In genomic region chr2:59308055-59308454, GRCm38 (mm10) we compare ENCODE assay signal across 21 mouse cellular contexts.
DNase-seq lines count a peak whose midpoint lies in the region; ATAC-seq and TF ChIP-seq lines count a peak whose summit lies in the region.
"Had no signal": no experiment of that assay in that cellular context is flagged by ENCODE, and none has a peak within 500 bp of the region (broad histone marks: within the 10 kb centered on the region; RNA-seq: fewer than 3 reads in every experiment).

No protein-coding gene starts in this region.

- no peak for TF ChIP-seq CTCF in hindbrain, postnatal 0 days (IDR thresholded peaks at IDR 0.05; ENCODE audit: low read depth)
- no peak for TF ChIP-seq CTCF in E14TG2a.4 (conservative IDR thresholded peaks at IDR 0.05; ENCODE audit: low read length)

- no peak overlapping the region for H3K27ac ChIP-seq in hindbrain, embryonic 13.5 days
- no peak overlapping the region for H3K27ac ChIP-seq in hindbrain, postnatal 0 days
- no peak overlapping the region for H3K27ac ChIP-seq in lung, embryonic 15.5 days
- H3K27ac ChIP-seq: forebrain, embryonic 15.5 days; heart, embryonic 13.5 days; intestine, embryonic 15.5 days; left cerebral cortex, adult 2 months; limb, embryonic 10.5 days; midbrain, embryonic 13.5 days had no signal

- no peaks in the 10 kb centered on the region for H3K9me3 ChIP-seq in hindbrain, embryonic 13.5 days
- H3K9me3 ChIP-seq in hindbrain, postnatal 0 days (ENCODE audit: low read length), result no peaks in the 10 kb centered on the region
- H3K9me3 ChIP-seq in lung, embryonic 15.5 days, result no peaks in the 10 kb centered on the region
- H3K9me3 ChIP-seq in E14TG2a.4 (ENCODE audit: low read length), result no peaks in the 10 kb centered on the region
- H3K9me3 ChIP-seq: forebrain, embryonic 15.5 days; heart, embryonic 13.5 days; intestine, embryonic 15.5 days; limb, embryonic 10.5 days; midbrain, embryonic 13.5 days had no signal

- no peak for DNase-seq in hindbrain, postnatal 0 days (ENCODE audit: low spot score)
- no peak for DNase-seq in lung, adult 18-20 months
- peak; percentile 33 for DNase-seq in R1 (ENCODE audit: low read depth, low spot score)
- DNase-seq in left cerebral cortex, postnatal 4 days, result no peak
- DNase-seq: adrenal gland, postnatal 36 days; cerebellum, adult 9-10 months; heart, postnatal 36 days; layer of hippocampus, adult 9-11 months; liver; lung, postnatal 10 days; thymus, adult 18-20 months; thymus, postnatal 36 days had no signal

- H3K4me3 ChIP-seq in hindbrain, embryonic 13.5 days, result no peak overlapping the region
- H3K4me3 ChIP-seq in hindbrain, postnatal 0 days (ENCODE audit: low read length), result no peak overlapping the region
- no peak overlapping the region for H3K4me3 ChIP-seq in lung, embryonic 15.5 days
- 0 out of 2 replicates have a peak overlapping the region, but pooled peaks have one; percentile 37 for H3K4me3 ChIP-seq in E14TG2a.4 (replicated peaks; ENCODE audit: low read length)
- H3K4me3 ChIP-seq: forebrain, embryonic 15.5 days; heart, embryonic 13.5 days; intestine, embryonic 15.5 days; left cerebral cortex, adult 2 months; limb, embryonic 10.5 days; midbrain, embryonic 13.5 days had no signal

- no peaks in the 10 kb centered on the region for H3K27me3 ChIP-seq in hindbrain, embryonic 13.5 days
- no peaks in the 10 kb centered on the region for H3K27me3 ChIP-seq in hindbrain, postnatal 0 days (ENCODE audit: insufficient read depth, low read length)
- no peaks in the 10 kb centered on the region for H3K27me3 ChIP-seq in lung, embryonic 15.5 days
- no peaks in the 10 kb centered on the region for H3K27me3 ChIP-seq in E14TG2a.4 (ENCODE audit: insufficient read depth, low read length)
- H3K27me3 ChIP-seq: forebrain, embryonic 15.5 days; heart, embryonic 13.5 days; intestine, embryonic 15.5 days; midbrain, embryonic 13.5 days had no signal

- H3K9ac ChIP-seq in hindbrain, embryonic 13.5 days, result no peak overlapping the region
- H3K9ac ChIP-seq in hindbrain, postnatal 0 days (replicated peaks; ENCODE audit: low read length), result no peak overlapping the region
- no peak overlapping the region for H3K9ac ChIP-seq in lung, embryonic 15.5 days
- H3K9ac ChIP-seq: forebrain, embryonic 15.5 days; heart, embryonic 13.5 days; intestine, embryonic 15.5 days; midbrain, embryonic 13.5 days had no signal

- H3K4me2 ChIP-seq in hindbrain, embryonic 13.5 days, result no peak overlapping the region
- H3K4me2 ChIP-seq in hindbrain, postnatal 0 days (ENCODE audit: low read depth, low read length), result no peak overlapping the region
- H3K4me2 ChIP-seq in lung, embryonic 15.5 days, result no peak overlapping the region
- H3K4me2 ChIP-seq: forebrain, embryonic 15.5 days; heart, embryonic 13.5 days; intestine, embryonic 15.5 days; midbrain, embryonic 13.5 days had no signal

- H3K4me1 ChIP-seq in hindbrain, embryonic 13.5 days (replicated peaks), result peaks cover 6% of the 10 kb centered on the region; the same call in 1 of the 2 replicates
- H3K4me1 ChIP-seq in hindbrain, postnatal 0 days (ENCODE audit: insufficient read depth, low read length), result no peaks in the 10 kb centered on the region
- no peaks in the 10 kb centered on the region for H3K4me1 ChIP-seq in lung, embryonic 15.5 days
- H3K4me1 ChIP-seq in E14TG2a.4 (replicated peaks; ENCODE audit: low read depth, low read length), result peaks cover 17% of the 10 kb centered on the region
- H3K4me1 ChIP-seq: intestine, embryonic 15.5 days; limb, embryonic 10.5 days had no signal

- peaks cover 48% of the 10 kb centered on the region for H3K36me3 ChIP-seq in hindbrain, embryonic 13.5 days
- peaks cover 39% of the 10 kb centered on the region for H3K36me3 ChIP-seq in hindbrain, postnatal 0 days (ENCODE audit: insufficient read depth, low read length)
- H3K36me3 ChIP-seq in lung, embryonic 15.5 days, result peaks cover 58% of the 10 kb centered on the region
- H3K36me3 ChIP-seq in E14TG2a.4 (ENCODE audit: insufficient read depth, low read length), result peaks cover 97% of the 10 kb centered on the region

- intact Hi-C loops in left cerebral cortex, postnatal 4 days (cut with DNase I), result no loop called here

- ATAC-seq in hindbrain, embryonic 13.5 days (ENCODE audit: low FRiP score), result 0 out of 2 replicates have a peak, but pooled peaks have one; percentile 28
- ATAC-seq in hindbrain, postnatal 0 days, result no peak
- 0 out of 2 replicates have a peak, but pooled peaks have one; percentile 31 for ATAC-seq in lung, embryonic 15.5 days (ENCODE audit: borderline replicate concordance, extremely low read depth, low FRiP score, low TSS enrichment)
- ATAC-seq: forebrain, embryonic 15.5 days; intestine, embryonic 15.5 days; midbrain, embryonic 13.5 days had no signal

- WGBS in hindbrain, embryonic 13.5 days, result 93% methylated on average over 19 of the region's 19 CpGs
- 94% methylated on average over 19 of the region's 19 CpGs for WGBS in hindbrain, postnatal 0 days
- 94% methylated on average over 19 of the region's 19 CpGs for WGBS in lung, embryonic 15.5 days
